Mouse (Mus musculus) megakaryocyte-erythroid progenitor cell, adult 5-6 weeks (primary cell): ENCODE results near the gene Sh3rf3. TPM values are rescaled to one million over a fixed set of nuclear protein-coding genes. Genes with fewer than 3 reads are reported as not detected.

Source experiments
- ATAC-seq: replicated peaks from 2 replicates; pipeline ENCODE4 v1.8.0; 2016; ENCODE audit warnings: mild to moderate bottlenecking, inconsistent platforms; ENCODE audit not compliant: severe bottlenecking, poor library complexity, low FRiP score, low TSS enrichment
- total RNA-seq, 2 experiments: library from RNA; stranded (forward) in 1 of 2; stranded (reverse) in 1 of 2; fragments of 200-1000, 215-1000 nt in 1 of 2; fragments of >200 nt in 1 of 2; fragmentation: Nextera tagmentation in 1 of 2; gene quantifications; 2 replicates each; pipeline ENCODE4 v1.2.3; 2014 to 2017

Sh3rf3 gene
- total RNA-seq, 2 experiments from 2014 or later: not detected

DNA sequence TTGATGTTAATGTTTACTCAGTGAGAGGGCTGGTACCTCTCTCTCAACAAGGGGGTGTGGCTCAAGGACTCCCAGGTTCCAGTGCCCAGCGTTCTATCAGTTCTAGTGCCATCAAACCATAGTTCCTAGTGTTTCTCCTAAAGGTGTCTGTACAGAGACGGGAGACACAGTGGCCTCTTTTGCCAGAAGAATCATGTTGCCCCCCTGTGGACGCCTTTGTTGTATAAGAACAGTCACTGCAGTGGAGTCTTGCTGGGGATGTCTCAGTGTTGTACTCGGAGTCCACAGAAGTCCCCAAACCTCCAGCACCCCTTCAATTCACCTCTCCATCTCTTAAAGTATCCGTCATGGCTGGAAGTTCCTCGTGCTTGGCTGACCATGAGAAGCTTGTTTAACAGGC, 92.1 kb downstream of the Sh3rf3 start:
- ATAC-seq: no peak

- ATAC-seq: no peak
These were observed 93.9 kb downstream of the Sh3rf3 start for GRCm38 (mm10) chr10:58907001-58907443.

DNA sequence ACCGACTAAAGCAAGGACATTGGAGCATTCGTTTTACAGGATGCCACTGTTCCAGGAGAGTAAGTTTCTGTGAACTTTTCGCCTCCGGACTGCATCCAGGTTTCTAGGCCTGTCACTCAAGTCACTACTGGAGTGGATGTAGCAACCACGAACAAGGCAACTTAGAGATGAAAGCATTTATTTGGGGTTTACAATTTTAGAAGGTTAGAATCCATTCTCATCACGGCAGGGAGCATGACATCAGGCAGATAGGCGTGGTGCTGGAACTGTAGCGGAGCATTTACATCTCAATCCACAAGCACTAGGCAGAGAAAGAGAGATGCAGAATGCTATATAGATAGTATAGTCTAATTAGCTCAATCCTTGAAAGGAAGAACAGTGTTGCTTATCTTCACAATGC, 95.3 kb downstream of the Sh3rf3 start:
- ATAC-seq: no peak

DNA sequence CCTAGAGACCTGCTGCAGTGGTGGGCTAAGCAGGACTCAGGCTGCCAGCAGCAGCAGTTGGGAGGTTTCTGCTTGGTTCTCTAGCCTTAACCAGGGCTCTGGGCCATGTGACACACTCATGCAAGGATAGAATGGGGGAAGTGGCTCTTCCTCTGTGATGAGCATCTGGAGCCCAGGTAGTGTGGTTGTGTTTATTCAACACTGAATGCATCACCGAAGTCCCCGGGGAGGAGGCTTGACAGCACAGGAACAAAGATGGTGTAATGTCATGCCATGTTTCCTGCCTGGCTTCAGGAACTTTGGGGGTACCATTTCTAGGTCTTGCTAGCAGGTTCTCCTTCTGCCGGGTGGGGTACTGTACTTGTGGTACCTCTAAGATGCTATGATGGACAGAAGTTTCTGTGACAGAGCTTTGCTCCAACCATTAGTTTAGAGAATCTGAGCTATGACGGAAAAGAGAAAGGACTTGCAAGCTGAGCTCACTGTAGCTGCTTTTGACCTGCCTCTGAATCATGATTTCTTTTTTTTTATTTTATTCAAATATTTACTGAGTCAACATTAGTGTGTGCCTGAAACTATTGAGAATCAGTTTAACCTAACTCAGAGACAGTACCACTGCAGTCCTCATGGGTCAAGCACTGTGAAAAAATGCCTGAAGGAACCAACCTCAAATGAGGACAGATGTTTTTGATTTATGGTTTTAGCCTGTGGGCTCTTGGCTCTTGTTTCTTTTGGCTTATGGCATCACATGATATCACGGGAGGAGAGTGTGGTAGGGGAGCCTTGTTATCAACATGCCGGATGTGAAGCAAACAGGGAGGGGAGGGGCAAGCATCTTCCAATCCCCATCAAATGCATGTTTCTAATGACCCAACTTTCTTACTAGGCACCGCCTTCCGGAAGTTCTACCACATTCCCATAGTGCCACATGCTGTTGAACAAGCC, 102.4 kb downstream of the Sh3rf3 start:
- no peak for ATAC-seq

DNA sequence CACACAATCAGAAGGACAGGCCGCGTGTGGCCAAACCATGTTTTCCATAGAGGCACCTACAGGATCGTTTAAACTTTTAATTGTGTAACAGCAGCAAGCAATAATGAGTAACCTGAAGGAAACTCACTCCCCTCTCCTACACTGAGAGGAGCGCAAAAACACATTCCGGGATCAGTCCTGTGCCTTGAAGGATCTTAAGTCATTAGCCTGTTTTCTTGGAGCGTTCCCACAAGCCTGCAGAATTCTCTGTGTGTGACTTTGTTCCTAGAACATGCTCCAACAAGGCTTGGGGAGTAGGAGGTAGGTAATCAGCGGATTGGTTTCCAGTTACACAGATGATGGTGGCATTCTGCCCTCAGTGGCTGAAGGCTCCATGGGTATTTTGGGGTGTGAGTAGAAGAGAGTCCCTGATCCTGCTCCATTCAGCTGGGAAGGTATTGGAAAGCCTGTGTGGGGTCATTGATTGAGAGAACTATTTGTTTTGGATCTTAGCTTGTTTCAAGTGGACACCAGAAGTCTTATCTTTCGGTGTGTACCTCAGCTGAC, 108.6 kb downstream of the Sh3rf3 start:
- ATAC-seq: no peak

DNA sequence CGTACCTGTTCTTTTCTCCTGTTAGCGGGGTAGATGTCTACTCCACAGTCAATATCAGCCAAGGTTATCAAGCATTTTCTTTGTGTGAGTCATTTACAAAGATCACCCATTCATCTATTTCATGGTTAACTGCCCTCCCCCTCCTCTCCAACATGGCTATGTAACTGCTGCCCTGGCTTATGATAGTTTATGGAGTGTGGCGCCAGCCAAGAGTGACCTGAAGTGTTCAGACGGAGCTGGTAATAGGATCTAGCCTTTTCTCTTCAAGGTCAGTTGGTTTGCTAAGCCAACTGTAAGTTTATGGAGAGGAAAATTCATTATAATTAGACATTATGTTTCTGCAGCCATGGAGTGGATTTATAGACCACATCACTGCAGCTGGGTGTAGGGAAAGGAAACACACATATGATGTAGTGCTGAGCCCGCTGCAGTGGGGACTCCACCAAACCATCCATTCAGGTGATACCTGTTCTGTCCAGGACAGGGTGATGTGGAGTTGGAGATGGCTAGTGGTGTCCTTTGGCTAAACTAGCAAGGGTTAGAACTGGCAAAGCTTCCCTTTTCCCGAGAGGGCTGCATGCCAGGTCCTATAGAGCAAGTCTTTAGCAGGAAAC, 109.2 kb downstream of the Sh3rf3 start:
- no peak for ATAC-seq

DNA sequence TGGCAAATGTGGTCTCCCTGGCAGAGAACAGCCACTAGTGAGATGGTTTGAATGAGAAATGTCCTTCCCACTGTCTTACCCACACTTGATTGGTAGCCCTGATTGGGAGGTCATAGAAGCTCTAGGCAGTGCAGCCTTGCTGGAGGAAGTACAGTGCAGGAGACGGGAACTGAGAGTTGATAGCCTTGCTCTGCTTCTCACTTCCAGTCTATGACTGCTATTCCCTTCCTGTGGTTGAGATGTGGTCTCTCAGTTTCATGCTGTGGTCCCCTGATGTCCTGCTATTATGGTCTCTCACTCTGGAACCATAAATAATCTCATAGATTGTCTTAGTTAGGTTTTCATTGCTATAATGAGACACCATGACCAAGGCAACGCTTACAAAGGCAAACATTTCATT, 109.8 kb downstream of the Sh3rf3 start:
- no peak for ATAC-seq

- no peak for ATAC-seq
These were observed 113.4 kb downstream of the Sh3rf3 start for GRCm38 (mm10) chr10:58926578-58926977.

- no peak for ATAC-seq
These were observed 115.8 kb downstream of the Sh3rf3 start for GRCm38 (mm10) chr10:58928952-58929442.

GRCm38 (mm10) chr10:58932151-58932773, 119.1 kb downstream of the Sh3rf3 start:
- ATAC-seq: no peak

GRCm38 (mm10) chr10:58935606-58936005, 122.4 kb downstream of the Sh3rf3 start:
- no peak for ATAC-seq

- ATAC-seq: no peak
These were observed 123.3 kb downstream of the Sh3rf3 start for GRCm38 (mm10) chr10:58936441-58936860.

- ATAC-seq: no peak
These were observed 124.4 kb downstream of the Sh3rf3 start for GRCm38 (mm10) chr10:58937521-58937920.

GRCm38 (mm10) chr10:58942819-58943218, 129.7 kb downstream of the Sh3rf3 start:
- no peak for ATAC-seq

- ATAC-seq: no peak
These were observed 130.7 kb downstream of the Sh3rf3 start for GRCm38 (mm10) chr10:58943661-58944400.

- ATAC-seq: no peak
These were observed 131.8 kb downstream of the Sh3rf3 start for GRCm38 (mm10) chr10:58944930-58945329.

DNA sequence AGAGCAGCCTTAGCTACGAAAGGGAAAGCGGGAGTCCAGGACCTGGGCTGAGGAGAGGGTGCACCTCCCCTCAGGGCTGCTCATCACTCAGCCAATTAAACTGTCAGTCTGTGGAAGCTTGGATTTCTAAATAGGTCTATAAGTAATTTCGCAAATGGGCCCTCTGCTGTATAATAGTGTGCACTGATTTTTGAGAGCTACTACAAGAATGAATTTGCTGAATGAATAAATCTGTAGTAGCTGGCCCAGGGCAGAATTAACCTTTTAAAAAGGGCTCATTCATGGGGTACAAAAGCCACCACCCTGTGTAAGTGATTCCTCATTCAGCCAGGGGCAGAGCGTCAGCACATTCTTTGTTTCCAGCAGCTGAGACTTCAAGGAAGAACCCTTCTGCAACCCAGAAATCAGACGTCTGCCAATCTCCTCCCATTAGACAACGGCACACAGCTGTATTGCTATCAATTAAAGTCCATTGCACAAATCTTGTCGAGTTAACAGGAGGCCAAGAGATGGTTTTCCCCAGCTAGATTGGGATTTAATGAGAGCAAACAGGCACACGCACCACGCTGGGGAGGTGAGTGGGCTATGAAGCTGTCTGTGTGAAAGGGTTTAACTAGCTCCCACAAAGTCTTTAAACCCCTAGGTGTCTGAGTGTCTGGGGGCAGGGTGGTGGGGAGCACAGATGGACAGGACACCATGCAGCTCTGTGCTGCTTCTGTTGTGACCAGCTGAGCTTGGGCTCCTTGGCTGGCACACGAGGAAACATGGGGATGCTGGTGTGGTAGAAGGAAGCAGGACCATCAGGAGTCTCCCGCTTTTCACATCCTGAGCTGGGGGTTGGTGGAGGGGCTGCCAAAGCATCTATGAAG, 136.8 kb downstream of the Sh3rf3 start:
- no peak for ATAC-seq

DNA sequence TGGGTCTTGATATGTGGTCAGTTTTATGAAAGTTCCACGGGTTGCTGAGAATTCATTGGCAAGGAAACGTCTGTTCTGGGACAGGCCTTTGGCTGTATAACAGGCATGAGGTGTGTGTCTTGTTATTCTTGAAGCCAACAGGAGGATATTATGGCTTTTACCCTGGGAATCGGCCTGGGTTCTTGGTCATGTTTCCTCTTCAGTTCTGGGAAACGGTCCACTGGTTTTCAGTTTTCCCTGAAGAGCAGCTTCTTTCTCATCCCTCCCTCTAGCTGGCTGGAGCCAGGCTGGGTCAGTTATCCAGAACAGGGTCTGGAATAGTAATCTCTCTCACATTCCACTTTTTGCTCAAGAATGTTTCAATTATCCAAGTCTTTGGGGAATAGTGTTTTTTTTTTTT, 147.0 kb downstream of the Sh3rf3 start:
- ATAC-seq: no peak
